Mouse (Mus musculus): Measurements from ENCODE around the gene BC030870. TPM values are rescaled to one million over a fixed set of nuclear protein-coding genes. Genes with fewer than 3 reads are reported as not detected.
"Not testable (repeated sequence)": the region's sequence is repeated elsewhere in the genome, so short reads cannot be mapped to it uniquely, and the experiment has no call there.

The BC030870 gene
- not detected in 2 replicates for total RNA-seq (2014; rRNA removed)
- polyA plus RNA-seq (2012; rRNA removed) = not detected in 2 replicates

GRCm38 (mm10) chr8:65129199-65129788 is at the start of gene BC030870:
Gene BC030870, minus strand, starts transcription at chr8:65129563.
- no peak for DNase-seq (ENCODE audit: extremely low read depth, low read depth, low spot score)
- no peaks in the 10 kb centered on the region for H3K27me3 ChIP-seq (ENCODE audit: control insufficient read depth, insufficient read depth, low read length)

GRCm38 (mm10) chr8:65174746-65175476 is 45.5 kb upstream of the BC030870 start:
- Histone ChIP-seq H3K36me3 (ENCODE audit: control insufficient read depth, insufficient read depth, low read length) (no peaks in the 10 kb centered on the region), H3K79me2 (ENCODE audit: control insufficient read depth, insufficient read depth, low read length) (no peaks in the 10 kb centered on the region), H3K4me1 (ENCODE audit: control insufficient read depth, insufficient read depth, low read length) (no peaks in the 10 kb centered on the region), H3K4me3 (ENCODE audit: insufficient read depth, low read depth, low read length) (no peak overlapping the region), H3K27me3 (ENCODE audit: control insufficient read depth, insufficient read depth, low read length) (no peaks in the 10 kb centered on the region), H3K9ac (ENCODE audit: low read depth, low read length) (no peak overlapping the region), H3K27ac (replicated peaks; ENCODE audit: insufficient read depth, low read depth, low read length) (no peak overlapping the region)
- DNase-seq (ENCODE audit: extremely low read depth, low read depth, low spot score) = no peak
- TF ChIP-seq CTCF (IDR thresholded peaks at IDR 0.05; ENCODE audit: low read depth, low read length) (no peak), POLR2A (IDR thresholded peaks at IDR 0.05; ENCODE audit: extremely low read depth, insufficient read depth, low read length) (no peak)
- WGBS = 70% methylated on average over 3 of the region's 3 CpGs

More at GRCm38 (mm10) chr8:65129199-65129788, at the start of gene BC030870:
- Histone ChIP-seq H3K36me3 (ENCODE audit: control insufficient read depth, insufficient read depth, low read length) (no peaks in the 10 kb centered on the region), H3K79me2 (ENCODE audit: control insufficient read depth, insufficient read depth, low read length) (no peaks in the 10 kb centered on the region), H3K9ac (ENCODE audit: low read depth, low read length) (no peak within 1 kb of the TSS), H3K27ac (replicated peaks; ENCODE audit: insufficient read depth, low read depth, low read length) (no peak within 1 kb of the TSS), H3K4me1 (ENCODE audit: control insufficient read depth, insufficient read depth, low read length) (no peaks in the 10 kb centered on the region), H3K4me3 (ENCODE audit: insufficient read depth, low read depth, low read length) (no peak within 1 kb of the TSS)
- no peak for TF ChIP-seq POLR2A (IDR thresholded peaks at IDR 0.05; ENCODE audit: extremely low read depth, insufficient read depth, low read length)
- WGBS = 42% methylated on average over 15 of the region's 15 CpGs

GRCm38 (mm10) chr8:65169184-65169583 is 39.8 kb upstream of the BC030870 start:
- Histone ChIP-seq H3K36me3 (ENCODE audit: control insufficient read depth, insufficient read depth, low read length) (no peaks in the 10 kb centered on the region), H3K4me1 (ENCODE audit: control insufficient read depth, insufficient read depth, low read length) (no peaks in the 10 kb centered on the region), H3K79me2 (ENCODE audit: control insufficient read depth, insufficient read depth, low read length) (no peaks in the 10 kb centered on the region), H3K4me3 (ENCODE audit: insufficient read depth, low read depth, low read length) (no peak overlapping the region), H3K9ac (ENCODE audit: low read depth, low read length) (no peak overlapping the region), H3K27me3 (ENCODE audit: control insufficient read depth, insufficient read depth, low read length) (no peaks in the 10 kb centered on the region), H3K27ac (replicated peaks; ENCODE audit: insufficient read depth, low read depth, low read length) (no peak overlapping the region)
- no peak for DNase-seq (ENCODE audit: extremely low read depth, low read depth, low spot score)
- 86% methylated on average over 3 of the region's 3 CpGs for WGBS
- TF ChIP-seq CTCF (IDR thresholded peaks at IDR 0.05; ENCODE audit: low read depth, low read length) (no peak), POLR2A (IDR thresholded peaks at IDR 0.05; ENCODE audit: extremely low read depth, insufficient read depth, low read length) (no peak)

GRCm38 (mm10) chr8:65160676-65161075 is 31.3 kb upstream of the BC030870 start:
- not testable (repeated sequence) for H3K27ac ChIP-seq (replicated peaks; ENCODE audit: insufficient read depth, low read depth, low read length); H3K79me2 ChIP-seq (ENCODE audit: control insufficient read depth, insufficient read depth, low read length); H3K4me3 ChIP-seq (ENCODE audit: insufficient read depth, low read depth, low read length); H3K4me1 ChIP-seq (ENCODE audit: control insufficient read depth, insufficient read depth, low read length); H3K9ac ChIP-seq (ENCODE audit: low read depth, low read length); H3K36me3 ChIP-seq (ENCODE audit: control insufficient read depth, insufficient read depth, low read length); DNase-seq (ENCODE audit: extremely low read depth, low read depth, low spot score); H3K27me3 ChIP-seq (ENCODE audit: control insufficient read depth, insufficient read depth, low read length)
- WGBS = 50% methylated on average over 1 of the region's 1 CpGs

- Histone ChIP-seq H3K27ac (replicated peaks; ENCODE audit: insufficient read depth, low read depth, low read length) (no peak overlapping the region), H3K9ac (ENCODE audit: low read depth, low read length) (no peak overlapping the region), H3K27me3 (ENCODE audit: control insufficient read depth, insufficient read depth, low read length) (no peaks in the 10 kb centered on the region), H3K36me3 (ENCODE audit: control insufficient read depth, insufficient read depth, low read length) (no peaks in the 10 kb centered on the region), H3K79me2 (ENCODE audit: control insufficient read depth, insufficient read depth, low read length) (no peaks in the 10 kb centered on the region), H3K4me3 (ENCODE audit: insufficient read depth, low read depth, low read length) (no peak overlapping the region), H3K4me1 (ENCODE audit: control insufficient read depth, insufficient read depth, low read length) (no peaks in the 10 kb centered on the region)
- DNase-seq (ENCODE audit: extremely low read depth, low read depth, low spot score) = no peak
- 74% methylated on average over 14 of the region's 14 CpGs for WGBS
- TF ChIP-seq POLR2A (IDR thresholded peaks at IDR 0.05; ENCODE audit: extremely low read depth, insufficient read depth, low read length) = no peak
- no peak for TF ChIP-seq CTCF (IDR thresholded peaks at IDR 0.05; ENCODE audit: low read depth, low read length)
Measured at GRCm38 (mm10) chr8:65159096-65159748, 29.9 kb upstream of the BC030870 start.

- H3K79me2 ChIP-seq (ENCODE audit: control insufficient read depth, insufficient read depth, low read length) = no peaks in the 10 kb centered on the region
- WGBS = 88% methylated on average over 4 of the region's 4 CpGs
Measured at GRCm38 (mm10) chr8:65157901-65158300, 28.5 kb upstream of the BC030870 start.

More at GRCm38 (mm10) chr8:65157901-65158300, 28.5 kb upstream of the BC030870 start:
- no peaks in the 10 kb centered on the region for H3K27me3 ChIP-seq (ENCODE audit: control insufficient read depth, insufficient read depth, low read length)
- no peak overlapping the region for H3K27ac ChIP-seq (replicated peaks; ENCODE audit: insufficient read depth, low read depth, low read length)
- no peak for DNase-seq (ENCODE audit: extremely low read depth, low read depth, low spot score)
- no peaks in the 10 kb centered on the region for H3K4me1 ChIP-seq (ENCODE audit: control insufficient read depth, insufficient read depth, low read length)
- TF ChIP-seq POLR2A (IDR thresholded peaks at IDR 0.05; ENCODE audit: extremely low read depth, insufficient read depth, low read length) (no peak), CTCF (IDR thresholded peaks at IDR 0.05; ENCODE audit: low read depth, low read length) (no peak)
- no peaks in the 10 kb centered on the region for H3K36me3 ChIP-seq (ENCODE audit: control insufficient read depth, insufficient read depth, low read length)
- H3K4me3 ChIP-seq (ENCODE audit: insufficient read depth, low read depth, low read length) = no peak overlapping the region
- no peak overlapping the region for H3K9ac ChIP-seq (ENCODE audit: low read depth, low read length)

Data from liver, adult 2 months (tissue).